Mouse (Mus musculus): ENCODE results near the gene Olfr1469. TPM values are rescaled to one million over a fixed set of nuclear protein-coding genes. Genes with fewer than 3 reads are reported as not detected.
"Not testable (repeated sequence)": the region's sequence is repeated elsewhere in the genome, so short reads cannot be mapped to it uniquely, and the experiment has no call there.

The Olfr1469 gene
- total RNA-seq (2014; rRNA removed) (not detected in 2 replicates), polyA plus RNA-seq (2015; fragmentation: Nextera tagmentation; extraction: Ambion mirVana) (not detected in 2 replicates)

GRCm38 (mm10) chr19:13407549-13407948 lies at the start of gene Olfr1469:
TSS of gene Olfr1469 (plus strand) at chr19:13407849.
- no peaks in the 10 kb centered on the region for H3K4me1 ChIP-seq (ENCODE audit: insufficient read depth)
- DNase-seq (no peak), ATAC-seq (no peak)
- no peak within 1 kb of the TSS for H3K4me2 ChIP-seq (ENCODE audit: low read depth)
- no peaks in the 10 kb centered on the region for H3K36me3 ChIP-seq (ENCODE audit: insufficient read depth)
- H3K27me3 ChIP-seq (ENCODE audit: insufficient read depth, low read length) = no peaks in the 10 kb centered on the region
- no peak within 1 kb of the TSS for H3K9ac ChIP-seq
- 84% methylated on average over 2 of the region's 2 CpGs for WGBS
- TF ChIP-seq CTCF (IDR thresholded peaks at IDR 0.05; ENCODE audit: low read depth) = no peak
- no peak within 1 kb of the TSS for H3K27ac ChIP-seq (ENCODE audit: low read depth, low read length)
- H3K4me3 ChIP-seq (ENCODE audit: low read depth, low read length) = no peak within 1 kb of the TSS
- H3K9me3 ChIP-seq (ENCODE audit: low read length) = no peaks in the 10 kb centered on the region

DNA sequence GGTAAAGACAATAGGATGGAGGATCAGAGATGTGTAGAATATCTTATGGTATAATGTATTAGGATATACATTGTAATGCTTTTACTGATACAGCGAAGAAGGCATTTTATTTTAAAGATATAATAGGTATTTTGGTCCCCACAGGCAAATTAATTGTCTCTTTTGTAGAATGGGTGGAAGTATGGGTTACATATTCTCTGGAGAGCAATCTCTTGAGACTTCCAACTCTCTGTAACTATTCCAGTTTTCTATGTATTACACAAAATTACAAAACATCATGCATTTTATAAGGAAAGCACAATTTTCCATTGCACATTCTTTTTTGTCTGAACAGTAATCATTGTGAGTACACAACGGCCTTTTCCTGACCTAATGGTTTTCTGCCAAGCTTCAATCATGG lies 45.7 kb upstream of the Olfr1469 start, which contains the start of gene Olfr1467:
Gene Olfr1467, plus strand, starts transcription at position 301 of the 400 bp plus-strand sequence.
- Histone ChIP-seq H3K4me1 (ENCODE audit: insufficient read depth) (no peaks in the 10 kb centered on the region), H3K27me3 (ENCODE audit: insufficient read depth, low read length) (no peaks in the 10 kb centered on the region), H3K4me2 (ENCODE audit: low read depth) (no peak within 1 kb of the TSS), H3K9ac (no peak within 1 kb of the TSS), H3K27ac (ENCODE audit: low read depth, low read length) (no peak within 1 kb of the TSS), H3K36me3 (ENCODE audit: insufficient read depth) (no peaks in the 10 kb centered on the region), H3K4me3 (ENCODE audit: low read depth, low read length) (no peak within 1 kb of the TSS), H3K9me3 (ENCODE audit: low read length) (peaks cover 11% of the 10 kb centered on the region; the same call in 1 of the 2 replicates)
- WGBS = 78% methylated on average over 2 of the region's 2 CpGs
- no peak for DNase-seq
- TF ChIP-seq CTCF (IDR thresholded peaks at IDR 0.05; ENCODE audit: low read depth) = no peak
- ATAC-seq = no peak

GRCm38 (mm10) chr19:13443109-13443508 lies 35.5 kb downstream of the Olfr1469 start, which contains the start of gene Olfr1471:
TSS of gene Olfr1471 (plus strand) at chr19:13443409.
- not testable (repeated sequence) for ATAC-seq; H3K27ac ChIP-seq (ENCODE audit: low read depth, low read length); H3K9me3 ChIP-seq (ENCODE audit: low read length); H3K9ac ChIP-seq; H3K4me1 ChIP-seq (ENCODE audit: insufficient read depth); H3K27me3 ChIP-seq (ENCODE audit: insufficient read depth, low read length); H3K4me2 ChIP-seq (ENCODE audit: low read depth); H3K36me3 ChIP-seq (ENCODE audit: insufficient read depth); H3K4me3 ChIP-seq (ENCODE audit: low read depth, low read length); DNase-seq
- WGBS = 73% methylated on average over 2 of the region's 2 CpGs

DNA sequence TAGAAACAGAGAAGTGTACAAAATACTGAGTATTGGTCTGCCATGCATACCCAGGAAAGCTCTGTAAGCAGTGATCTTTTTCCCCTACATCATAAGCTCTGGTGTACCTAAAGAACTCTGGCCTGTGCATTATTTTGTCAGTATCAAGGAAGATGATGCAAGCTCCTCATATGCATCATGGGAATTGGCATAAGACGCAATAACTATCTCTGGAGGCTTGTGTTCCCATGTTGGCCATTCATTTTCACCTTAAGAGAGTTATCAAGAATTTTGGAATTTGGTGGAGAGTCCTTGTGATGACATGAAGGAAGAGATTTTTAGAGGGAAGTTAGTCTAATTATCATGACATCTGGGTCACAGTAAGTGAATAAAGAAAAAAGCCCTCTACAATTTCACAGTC lies 48.3 kb downstream of the Olfr1469 start, which contains the start of gene Olfr1472:
Gene Olfr1472, minus strand, starts transcription at position 101 of the 400 bp plus-strand sequence.
- DNase-seq = no peak
- H3K4me2 ChIP-seq (ENCODE audit: low read depth) = no peak within 1 kb of the TSS
- H3K9me3 ChIP-seq (ENCODE audit: low read length) = no peaks in the 10 kb centered on the region
- no peaks in the 10 kb centered on the region for H3K4me1 ChIP-seq (ENCODE audit: insufficient read depth)
- no peaks in the 10 kb centered on the region for H3K36me3 ChIP-seq (ENCODE audit: insufficient read depth)
- no peak for ATAC-seq
- 70% methylated on average over 1 of the region's 1 CpGs for WGBS
- no peak within 1 kb of the TSS for H3K4me3 ChIP-seq (ENCODE audit: low read depth, low read length)
- H3K9ac ChIP-seq = no peak within 1 kb of the TSS
- no peak for TF ChIP-seq CTCF (IDR thresholded peaks at IDR 0.05; ENCODE audit: low read depth)
- no peak within 1 kb of the TSS for H3K27ac ChIP-seq (ENCODE audit: low read depth, low read length)
- no peaks in the 10 kb centered on the region for H3K27me3 ChIP-seq (ENCODE audit: insufficient read depth, low read length)

Other genes starting within 250 kb of the Olfr1469 start
- not detected in 2 replicates for gene Olfr1461, start 244.8 kb upstream of the Olfr1469 start, total RNA-seq (2014; rRNA removed)
- gene Olfr1461, start 244.8 kb upstream of the Olfr1469 start, polyA plus RNA-seq (2015; fragmentation: Nextera tagmentation; extraction: Ambion mirVana) = not detected in 2 replicates
- gene Olfr1462, start 222.1 kb upstream of the Olfr1469 start, total RNA-seq (2014; rRNA removed) = not detected in 2 replicates
- gene Olfr1462, start 222.1 kb upstream of the Olfr1469 start, polyA plus RNA-seq (2015; fragmentation: Nextera tagmentation; extraction: Ambion mirVana) = not detected in 2 replicates
- not detected in 2 replicates for gene Olfr1463, start 176.5 kb upstream of the Olfr1469 start, total RNA-seq (2014; rRNA removed)
- gene Olfr1463, start 176.5 kb upstream of the Olfr1469 start, polyA plus RNA-seq (2015; fragmentation: Nextera tagmentation; extraction: Ambion mirVana) = not detected in 2 replicates
- gene Olfr1465, start 92.3 kb upstream of the Olfr1469 start, total RNA-seq (2014; rRNA removed) = not detected in 2 replicates
- not detected in 2 replicates for gene Olfr1465, start 92.3 kb upstream of the Olfr1469 start, polyA plus RNA-seq (2015; fragmentation: Nextera tagmentation; extraction: Ambion mirVana)
- not detected in 2 replicates for gene Olfr1466, start 69.0 kb upstream of the Olfr1469 start, total RNA-seq (2014; rRNA removed)
- gene Olfr1466, start 69.0 kb upstream of the Olfr1469 start, polyA plus RNA-seq (2015; fragmentation: Nextera tagmentation; extraction: Ambion mirVana) = not detected in 2 replicates
- not detected in 2 replicates for gene Olfr1467, start 45.6 kb upstream of the Olfr1469 start, total RNA-seq (2014; rRNA removed)
- gene Olfr1467, start 45.6 kb upstream of the Olfr1469 start, polyA plus RNA-seq (2015; fragmentation: Nextera tagmentation; extraction: Ambion mirVana) = not detected in 2 replicates
- gene Olfr1471, start 35.6 kb downstream of the Olfr1469 start, total RNA-seq (2014; rRNA removed) = not detected in 2 replicates
- gene Olfr1471, start 35.6 kb downstream of the Olfr1469 start, polyA plus RNA-seq (2015; fragmentation: Nextera tagmentation; extraction: Ambion mirVana) = not detected in 2 replicates
- gene Olfr1472, start 48.2 kb downstream of the Olfr1469 start, total RNA-seq (2014; rRNA removed) = not detected in 2 replicates
- not detected in 2 replicates for gene Olfr1472, start 48.2 kb downstream of the Olfr1469 start, polyA plus RNA-seq (2015; fragmentation: Nextera tagmentation; extraction: Ambion mirVana)
- not detected in 2 replicates for gene Olfr1474, start 61.7 kb downstream of the Olfr1469 start, total RNA-seq (2014; rRNA removed)
- gene Olfr1474, start 61.7 kb downstream of the Olfr1469 start, polyA plus RNA-seq (2015; fragmentation: Nextera tagmentation; extraction: Ambion mirVana) = not detected in 2 replicates
- not detected in 2 replicates for gene Olfr1475, start 72.3 kb downstream of the Olfr1469 start, total RNA-seq (2014; rRNA removed)
- gene Olfr1475, start 72.3 kb downstream of the Olfr1469 start, polyA plus RNA-seq (2015; fragmentation: Nextera tagmentation; extraction: Ambion mirVana) = not detected in 2 replicates
- not detected in 2 replicates for gene Olfr1477, start 92.7 kb downstream of the Olfr1469 start, total RNA-seq (2014; rRNA removed)
- gene Olfr1477, start 92.7 kb downstream of the Olfr1469 start, polyA plus RNA-seq (2015; fragmentation: Nextera tagmentation; extraction: Ambion mirVana) = not detected in 2 replicates
- gene Olfr1480, start 120.1 kb downstream of the Olfr1469 start, total RNA-seq (2014; rRNA removed) = not detected in 2 replicates
- gene Olfr1480, start 120.1 kb downstream of the Olfr1469 start, polyA plus RNA-seq (2015; fragmentation: Nextera tagmentation; extraction: Ambion mirVana) = not detected in 2 replicates
- gene Olfr1484, start 175.7 kb downstream of the Olfr1469 start, total RNA-seq (2014; rRNA removed) = not detected in 2 replicates
- gene Olfr1484, start 175.7 kb downstream of the Olfr1469 start, polyA plus RNA-seq (2015; fragmentation: Nextera tagmentation; extraction: Ambion mirVana) = not detected in 2 replicates
- not detected in 2 replicates for gene Olfr1487, start 209.5 kb downstream of the Olfr1469 start, total RNA-seq (2014; rRNA removed)
- not detected in 2 replicates for gene Olfr1487, start 209.5 kb downstream of the Olfr1469 start, polyA plus RNA-seq (2015; fragmentation: Nextera tagmentation; extraction: Ambion mirVana)
- gene Olfr1489, start 223.8 kb downstream of the Olfr1469 start, total RNA-seq (2014; rRNA removed) = not detected in 2 replicates
- not detected in 2 replicates for gene Olfr1489, start 223.8 kb downstream of the Olfr1469 start, polyA plus RNA-seq (2015; fragmentation: Nextera tagmentation; extraction: Ambion mirVana)
- gene Olfr1490, start 243.2 kb downstream of the Olfr1469 start, total RNA-seq (2014; rRNA removed) = not detected in 2 replicates
- gene Olfr1490, start 243.2 kb downstream of the Olfr1469 start, polyA plus RNA-seq (2015; fragmentation: Nextera tagmentation; extraction: Ambion mirVana) = not detected in 2 replicates

Data from forebrain, postnatal 0 days (tissue).